Mouse (Mus musculus): Measurements from ENCODE around the gene Eno1. TPM values are rescaled to one million over a fixed set of nuclear protein-coding genes. Genes with fewer than 3 reads are reported as not detected.

Eno1 gene
- total and polyA plus RNA-seq, 3 experiments = 1,109 to 1,985 (median 1,272) TPM

DNA sequence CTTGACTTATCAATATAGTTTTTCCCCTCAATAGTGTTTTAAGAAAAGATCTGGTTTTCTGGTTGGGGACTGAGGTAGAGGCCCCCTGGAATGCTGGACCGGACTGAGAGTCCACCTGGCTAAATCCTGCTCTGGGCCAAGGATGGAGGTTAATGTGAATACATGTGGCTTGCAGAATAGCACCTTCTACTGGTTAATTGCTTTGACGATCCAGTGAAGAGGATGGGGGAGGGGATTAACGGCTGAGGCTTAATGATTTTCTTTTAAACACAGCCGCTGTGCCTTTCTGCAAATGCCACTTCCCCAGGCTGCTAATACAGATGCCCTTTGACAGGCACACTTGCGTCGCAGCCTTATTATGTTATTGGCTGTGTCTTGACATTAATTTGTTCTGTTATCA is 47.5 kb downstream of the Eno1 start:
- no peak overlapping the region for H3K9ac ChIP-seq (ENCODE audit: insufficient read depth, low read depth)
- TF ChIP-seq CTCF (conservative IDR thresholded peaks at IDR 0.05 in 1 of 2, IDR thresholded peaks at IDR 0.05 in 1 of 2; ENCODE audit: low read depth in 2 of 2, low read length in 2 of 2) = peak in 1 of 2 experiments; percentile 67; a peak in 2 of 4 replicates
- no peak for TF ChIP-seq ZKSCAN1 (IDR thresholded peaks at IDR 0.05; ENCODE audit: borderline replicate concordance, low read depth, low read length)
- TF ChIP-seq BHLHE40 (IDR thresholded peaks at IDR 0.05; ENCODE audit: low read depth, low read length) = no peak
- no peak for TF ChIP-seq KAT2A (IDR thresholded peaks at IDR 0.05; ENCODE audit: insufficient replicate concordance, low read length)
- TF ChIP-seq CHD2 (IDR thresholded peaks at IDR 0.05; ENCODE audit: low read length) = peak; percentile 89
- TF ChIP-seq MEF2A (IDR thresholded peaks at IDR 0.05; ENCODE audit: borderline replicate concordance, low read depth, low read length) = no peak
- TF ChIP-seq NRF1 (IDR thresholded peaks at IDR 0.05; ENCODE audit: low read depth, low read length) = no peak
- no peak for TF ChIP-seq MAZ (IDR thresholded peaks at IDR 0.05; ENCODE audit: low read depth, low read length)
- no peak for TF ChIP-seq ZC3H11A (IDR thresholded peaks at IDR 0.05; ENCODE audit: low read depth, low read length)
- no peak for TF ChIP-seq GABPA (IDR thresholded peaks at IDR 0.05; ENCODE audit: insufficient replicate concordance, low read depth, low read length)
- no peak for TF ChIP-seq IRF4 (IDR thresholded peaks at IDR 0.05; ENCODE audit: low read depth, low read length)
- TF ChIP-seq ETS1 (conservative IDR thresholded peaks at IDR 0.05; ENCODE audit: low read depth, low read length) = no peak
- no peak for TF ChIP-seq JUN (IDR thresholded peaks at IDR 0.05; ENCODE audit: insufficient read depth, low read depth, low read length)
- no peak for TF ChIP-seq ZMIZ1 (IDR thresholded peaks at IDR 0.05; ENCODE audit: low read depth, low read length)
- peak; percentile 47 for TF ChIP-seq SMC3 (IDR thresholded peaks at IDR 0.05; ENCODE audit: low read depth, low read length)
- TF ChIP-seq MAX (IDR thresholded peaks at IDR 0.05; ENCODE audit: low read length) = peak; percentile 51; the same call in 1 of the 2 replicates
- TF ChIP-seq POLR2A (IDR thresholded peaks at IDR 0.05; ENCODE audit: low read depth, low read length) = no peak
- TF ChIP-seq ZNF384 (IDR thresholded peaks at IDR 0.05; ENCODE audit: low read depth, low read length) = no peak
- no peak for TF ChIP-seq MXI1 (IDR thresholded peaks at IDR 0.05; ENCODE audit: low read depth, low read length)
- TF ChIP-seq RAD21 (IDR thresholded peaks at IDR 0.05; ENCODE audit: low read depth, low read length) = peak; percentile 32
- TF ChIP-seq E2F4 (IDR thresholded peaks at IDR 0.05; ENCODE audit: insufficient replicate concordance, low read depth, low read length) = no peak
- peak; percentile 62; the same call in 1 of the 2 replicates for TF ChIP-seq MYC (IDR thresholded peaks at IDR 0.05; ENCODE audit: low read depth, low read length)
- H3K4me2 ChIP-seq (ENCODE audit: insufficient read depth, low read depth, poor library complexity, severe bottlenecking) = peak overlapping the region; percentile 59; the same call in 1 of the 2 replicates
- no peaks in the 10 kb centered on the region for H3K36me3 ChIP-seq (replicated peaks in 1 of 2; ENCODE audit: control insufficient read depth in 1 of 2, insufficient read depth in 1 of 2, low read length in 1 of 2)
- H3K4me1 ChIP-seq (ENCODE audit: control insufficient read depth in 1 of 2, insufficient read depth in 2 of 2) = peaks cover 5 to 26% of the 10 kb centered on the region in 2 experiments
- no peaks in the 10 kb centered on the region for H3K9me3 ChIP-seq (replicated peaks; ENCODE audit: low read length)
- H3K4me3 ChIP-seq (replicated peaks in 1 of 3; ENCODE audit: low read depth in 2 of 3, low read length in 2 of 3, poor library complexity in 1 of 3) = no peak overlapping the region
- H3K27me3 ChIP-seq (replicated peaks) = no peaks in the 10 kb centered on the region
- peaks cover 27% of the 10 kb centered on the region for H3K79me2 ChIP-seq (replicated peaks; ENCODE audit: control insufficient read depth, extremely low read depth, insufficient read depth, poor library complexity, severe bottlenecking)
- dilution Hi-C loops (cut with MboI; ENCODE audit: extremely low pct_ligation_motif_present, extremely low pct_unique_long_range_greater_than_20kb, low sequenced_read_pairs) (no loop called here), in situ Hi-C loops (cut with MboI; ENCODE audit: low pct_ligation_motif_present, low pct_unique_long_range_greater_than_20kb, low sequenced_read_pairs) (no loop called here)
- H3K27ac ChIP-seq (ENCODE audit: insufficient read depth, low read depth) = no peak overlapping the region
- peak; percentile 59 for DNase-seq (ENCODE audit: extremely low read depth)

Measured in CH12.LX (cell line).